In the genomic region with DNA sequence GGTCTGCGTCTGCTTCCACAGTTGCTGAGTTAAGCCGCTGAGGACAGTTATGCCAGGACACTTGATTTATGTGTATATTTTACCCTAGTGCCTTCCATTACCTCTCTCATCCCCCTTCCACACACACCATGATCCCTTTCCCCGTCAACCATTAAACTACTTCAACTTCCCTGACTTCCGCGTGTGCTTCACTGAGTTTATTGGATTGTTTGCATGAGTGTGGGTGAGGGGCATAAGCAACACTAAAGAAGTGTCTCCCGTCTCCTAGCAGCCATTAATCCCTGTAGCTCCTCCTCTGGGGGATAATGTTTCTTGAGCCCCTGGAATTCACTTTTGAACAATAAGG, we compare ENCODE assay signal across 19 mouse cellular contexts. TPM values are rescaled to one million over a fixed set of nuclear protein-coding genes. Genes with fewer than 3 reads are reported as not detected.
A peak's percentile ranks its signal among the peaks of the same experiment; 100 is the strongest.
DNase-seq lines count a peak whose midpoint lies in the region; ATAC-seq and TF ChIP-seq lines count a peak whose summit lies in the region.
"Had no signal": no experiment of that assay in that cellular context is flagged by ENCODE, and none has a peak within 500 bp of the region (broad histone marks: within the 10 kb centered on the region; RNA-seq: fewer than 3 reads in every experiment).

No protein-coding gene starts in this region.

- DNase-seq in forebrain, embryonic 10.5 days (ENCODE audit: extremely low spot score, low spot score) = no peak
- no peak for DNase-seq in forebrain, embryonic 11.5 days (ENCODE audit: low spot score)
- DNase-seq in midbrain, embryonic 10.5 days (ENCODE audit: low spot score) = no peak
- DNase-seq in midbrain, postnatal 0 days (ENCODE audit: low spot score) = no peak
- DNase-seq in ovary, postnatal 14 days (ENCODE audit: low spot score) = no peak
- DNase-seq in urinary bladder, postnatal 14 days (ENCODE audit: low spot score) = no peak
- no peak for DNase-seq in MN1 (ENCODE audit: low spot score)
- DNase-seq: cerebellum, adult 2 months; heart, postnatal 14 days; layer of hippocampus, adult 9-11 months; thymus, postnatal 36 days had no signal

- no peak overlapping the region for H3K4me2 ChIP-seq in forebrain, embryonic 11.5 days (ENCODE audit: low read depth, low read length, severe bottlenecking)
- no peak overlapping the region for H3K4me2 ChIP-seq in midbrain, postnatal 0 days (ENCODE audit: low read depth, low read length, poor library complexity, severe bottlenecking)
- 0 out of 2 replicates have a peak overlapping the region, but pooled peaks have one; percentile 11 for H3K4me2 ChIP-seq in liver, embryonic 15.5 days
- H3K4me2 ChIP-seq: forebrain, embryonic 13.5 days; heart, embryonic 11.5 days; hindbrain, embryonic 14.5 days; limb, embryonic 12.5 days; lung, embryonic 15.5 days; midbrain, embryonic 15.5 days had no signal

- no peak for TF ChIP-seq CTCF in midbrain, postnatal 0 days (IDR thresholded peaks at IDR 0.05)

- H3K27ac ChIP-seq in forebrain, embryonic 10.5 days = peak overlapping the region; percentile 48; the same call in 1 of the 2 replicates
- H3K27ac ChIP-seq in forebrain, embryonic 11.5 days (ENCODE audit: low read depth, low read length) = no peak overlapping the region
- H3K27ac ChIP-seq in midbrain, embryonic 10.5 days (replicated peaks) = peak overlapping the region; percentile 25; the same call in 1 of the 2 replicates
- no peak overlapping the region for H3K27ac ChIP-seq in midbrain, postnatal 0 days (ENCODE audit: low read depth, low read length)
- peak overlapping the region; percentile 61 for H3K27ac ChIP-seq in liver, embryonic 15.5 days (replicated peaks)
- H3K27ac ChIP-seq: forebrain, embryonic 13.5 days; hindbrain, embryonic 14.5 days; limb, embryonic 12.5 days; lung, embryonic 15.5 days; midbrain, embryonic 15.5 days had no signal

- no peaks in the 10 kb centered on the region for H3K27me3 ChIP-seq in forebrain, embryonic 10.5 days (ENCODE audit: poor library complexity, severe bottlenecking)
- H3K27me3 ChIP-seq in forebrain, embryonic 11.5 days (ENCODE audit: control insufficient read depth, insufficient read depth, low read length) = no peaks in the 10 kb centered on the region
- H3K27me3 ChIP-seq in midbrain, embryonic 10.5 days (ENCODE audit: low read depth, poor library complexity, severe bottlenecking) = no peaks in the 10 kb centered on the region
- H3K27me3 ChIP-seq in midbrain, postnatal 0 days (ENCODE audit: insufficient read depth, low read length) = no peaks in the 10 kb centered on the region
- H3K27me3 ChIP-seq in liver, embryonic 15.5 days = no peaks in the 10 kb centered on the region
- H3K27me3 ChIP-seq: CH12.LX; forebrain, embryonic 13.5 days; limb, embryonic 12.5 days; lung, embryonic 15.5 days; midbrain, embryonic 15.5 days had no signal

- H3K9ac ChIP-seq in forebrain, embryonic 11.5 days (ENCODE audit: low read length) = no peak overlapping the region
- no peak overlapping the region for H3K9ac ChIP-seq in midbrain, postnatal 0 days (replicated peaks; ENCODE audit: low read length, poor library complexity, severe bottlenecking)
- no peak overlapping the region for H3K9ac ChIP-seq in liver, embryonic 15.5 days
- H3K9ac ChIP-seq: forebrain, embryonic 13.5 days; hindbrain, embryonic 14.5 days; limb, embryonic 12.5 days; lung, embryonic 15.5 days; midbrain, embryonic 15.5 days had no signal

- no peaks in the 10 kb centered on the region for H3K9me3 ChIP-seq in forebrain, embryonic 10.5 days
- no peaks in the 10 kb centered on the region for H3K9me3 ChIP-seq in forebrain, embryonic 11.5 days (ENCODE audit: control insufficient read depth, low read length)
- H3K9me3 ChIP-seq in midbrain, embryonic 10.5 days (replicated peaks) = no peaks in the 10 kb centered on the region
- H3K9me3 ChIP-seq in midbrain, postnatal 0 days (ENCODE audit: low read length) = no peaks in the 10 kb centered on the region
- H3K9me3 ChIP-seq in liver, embryonic 15.5 days (replicated peaks) = no peaks in the 10 kb centered on the region
- H3K9me3 ChIP-seq: forebrain, embryonic 13.5 days; limb, embryonic 12.5 days; lung, embryonic 15.5 days; midbrain, embryonic 15.5 days had no signal

- H3K36me3 ChIP-seq in forebrain, embryonic 10.5 days (replicated peaks) = peaks cover 14% of the 10 kb centered on the region
- no peaks in the 10 kb centered on the region for H3K36me3 ChIP-seq in forebrain, embryonic 11.5 days (ENCODE audit: control insufficient read depth, insufficient read depth, low read length)
- peaks cover 16% of the 10 kb centered on the region for H3K36me3 ChIP-seq in midbrain, embryonic 10.5 days
- H3K36me3 ChIP-seq in midbrain, postnatal 0 days (ENCODE audit: insufficient read depth, low read length) = peaks cover 3% of the 10 kb centered on the region; the same call in 1 of the 2 replicates
- H3K36me3 ChIP-seq in liver, embryonic 15.5 days (replicated peaks) = peaks cover 13% of the 10 kb centered on the region; the same call in 1 of the 2 replicates

- peaks cover 28% of the 10 kb centered on the region for H3K4me1 ChIP-seq in forebrain, embryonic 10.5 days
- no peaks in the 10 kb centered on the region; the same call in 1 of the 2 replicates for H3K4me1 ChIP-seq in forebrain, embryonic 11.5 days (replicated peaks; ENCODE audit: control insufficient read depth, insufficient read depth, low read length)
- peaks cover 15% of the 10 kb centered on the region for H3K4me1 ChIP-seq in midbrain, embryonic 10.5 days
- no peaks in the 10 kb centered on the region for H3K4me1 ChIP-seq in midbrain, postnatal 0 days (ENCODE audit: insufficient read depth, low read length)
- H3K4me1 ChIP-seq in liver, embryonic 15.5 days (replicated peaks) = peaks cover 14% of the 10 kb centered on the region
- H3K4me1 ChIP-seq: limb, embryonic 12.5 days; midbrain, embryonic 15.5 days had no signal

- 57% methylated on average over 6 of the region's 6 CpGs for WGBS in forebrain, embryonic 10.5 days
- 43% methylated on average over 6 of the region's 6 CpGs for WGBS in forebrain, embryonic 11.5 days
- WGBS in midbrain, embryonic 10.5 days = 53% methylated on average over 6 of the region's 6 CpGs
- WGBS in midbrain, postnatal 0 days = 58% methylated on average over 6 of the region's 6 CpGs
- 72% methylated on average over 6 of the region's 6 CpGs for WGBS in liver, embryonic 15.5 days (ENCODE audit: insufficient replicate concordance)

- H3K4me3 ChIP-seq in forebrain, embryonic 10.5 days = no peak overlapping the region
- H3K4me3 ChIP-seq in forebrain, embryonic 11.5 days (ENCODE audit: low read depth, low read length) = no peak overlapping the region
- no peak overlapping the region for H3K4me3 ChIP-seq in midbrain, embryonic 10.5 days
- H3K4me3 ChIP-seq in midbrain, postnatal 0 days (ENCODE audit: low read depth, low read length) = no peak overlapping the region
- H3K4me3 ChIP-seq in liver, embryonic 15.5 days (replicated peaks) = no peak overlapping the region
- H3K4me3 ChIP-seq: forebrain, embryonic 13.5 days; limb, embryonic 12.5 days; lung, embryonic 15.5 days; midbrain, embryonic 15.5 days had no signal

- ATAC-seq in forebrain, embryonic 11.5 days (replicated peaks; ENCODE audit: low FRiP score) = no peak
- ATAC-seq in midbrain, postnatal 0 days (ENCODE audit: low FRiP score) = no peak
- no peak; the same call in 1 of the 2 replicates for ATAC-seq in liver, embryonic 15.5 days (ENCODE audit: insufficient read depth)
- ATAC-seq: forebrain, embryonic 13.5 days; midbrain, embryonic 15.5 days had no signal

RNA-seq across cellular contexts. Expression of a gene that starts 28.6 kb away (rescaled TPM):
- 5.8 and 6.4 TPM in 2 replicates for polyA plus RNA-seq in forebrain, embryonic 10.5 days (2016; fragmentation: Nextera tagmentation; extraction: Ambion mirVana)
- polyA plus RNA-seq in forebrain, embryonic 11.5 days (2014; fragmentation: Nextera tagmentation; extraction: Ambion mirVana) = 6.1 and 8.0 TPM in 2 replicates
- 5.9 and 7.1 TPM in 2 replicates for polyA plus RNA-seq in midbrain, embryonic 10.5 days (2016; fragmentation: Nextera tagmentation; extraction: Ambion mirVana)
- total RNA-seq in midbrain, postnatal 0 days (2014; rRNA removed) = 43.4 and 49.1 TPM in 2 replicates
- polyA plus RNA-seq in midbrain, postnatal 0 days (2015; fragmentation: Nextera tagmentation; extraction: Ambion mirVana) = 6.3 and 9.6 TPM in 2 replicates
- 5.5 and 5.8 TPM in 2 replicates for polyA plus RNA-seq in liver, embryonic 15.5 days (2015; fragmentation: Nextera tagmentation; extraction: Ambion mirVana)

RNA-seq across cellular contexts. Expression of a gene that starts 28.6 kb away (rescaled TPM):
- 9.0 and 9.3 TPM in 2 replicates for polyA plus RNA-seq in forebrain, embryonic 10.5 days (2016; fragmentation: Nextera tagmentation; extraction: Ambion mirVana)
- 9.6 and 10.4 TPM in 2 replicates for polyA plus RNA-seq in forebrain, embryonic 11.5 days (2014; fragmentation: Nextera tagmentation; extraction: Ambion mirVana)
- polyA plus RNA-seq in midbrain, embryonic 10.5 days (2016; fragmentation: Nextera tagmentation; extraction: Ambion mirVana) = 8.6 and 9.5 TPM in 2 replicates
- total RNA-seq in midbrain, postnatal 0 days (2014; rRNA removed) = 6.2 and 8.2 TPM in 2 replicates
- polyA plus RNA-seq in midbrain, postnatal 0 days (2015; fragmentation: Nextera tagmentation; extraction: Ambion mirVana) = 4.7 and 5.3 TPM in 2 replicates
- polyA plus RNA-seq in liver, embryonic 15.5 days (2015; fragmentation: Nextera tagmentation; extraction: Ambion mirVana) = 3.5 and 3.6 TPM in 2 replicates

Comparison
In these comparisons a context has a peak if more than half of its experiments do, and no peak if none do; other contexts are left out.
1. H3K27ac ChIP-seq: peak in forebrain, embryonic 10.5 days (single experiment), midbrain, embryonic 10.5 days (single experiment) and liver, embryonic 15.5 days (single experiment); none in forebrain, embryonic 11.5 days (single experiment) and midbrain, postnatal 0 days (single experiment).